Mouse (Mus musculus): ENCODE results near the gene Gm48552. TPM values are rescaled to one million over a fixed set of nuclear protein-coding genes. Genes with fewer than 3 reads are reported as not detected.
A peak's percentile ranks its signal among the peaks of the same experiment; 100 is the strongest.

The Gm48552 gene
- total and polyA plus RNA-seq, 3 experiments, result 0.46 to 1.1 (median 0.98) TPM

- peaks cover 7 to 37% of the 10 kb centered on the region in 2 experiments for H3K4me1 ChIP-seq (ENCODE audit: control insufficient read depth in 1 of 2, insufficient read depth in 2 of 2)
- no peaks in the 10 kb centered on the region for H3K9me3 ChIP-seq (replicated peaks; ENCODE audit: low read length)
- peaks cover 20 to 37% of the 10 kb centered on the region in 2 experiments for H3K36me3 ChIP-seq (replicated peaks in 1 of 2; ENCODE audit: control insufficient read depth in 1 of 2, insufficient read depth in 1 of 2, low read length in 1 of 2)
- no peak overlapping the region for H3K27ac ChIP-seq (ENCODE audit: insufficient read depth, low read depth)
- in situ Hi-C loops (cut with MboI; ENCODE audit: low pct_ligation_motif_present, low pct_unique_long_range_greater_than_20kb, low sequenced_read_pairs), result no loop called here
- H3K79me2 ChIP-seq (replicated peaks; ENCODE audit: control insufficient read depth, extremely low read depth, insufficient read depth, poor library complexity, severe bottlenecking), result no peaks in the 10 kb centered on the region
- H3K9ac ChIP-seq (ENCODE audit: insufficient read depth, low read depth), result peak overlapping the region; percentile 80; the same call in 1 of the 2 replicates
- dilution Hi-C loops (cut with MboI; ENCODE audit: extremely low pct_ligation_motif_present, extremely low pct_unique_long_range_greater_than_20kb, low sequenced_read_pairs), result no loop called here
- DNase-seq (ENCODE audit: extremely low read depth), result peak; percentile 70
- H3K4me3 ChIP-seq (replicated peaks in 1 of 3; ENCODE audit: low read depth in 2 of 3, low read length in 2 of 3, poor library complexity in 1 of 3), result peak overlapping the region; percentile 74 to 89 (median 80)
- H3K4me2 ChIP-seq (ENCODE audit: insufficient read depth, low read depth, poor library complexity, severe bottlenecking), result peak overlapping the region; percentile 89
- TF ChIP-seq MAFK (IDR thresholded peaks at IDR 0.05; ENCODE audit: insufficient replicate concordance, low read length), result no peak
- TF ChIP-seq BHLHE40 (IDR thresholded peaks at IDR 0.05; ENCODE audit: low read depth, low read length), result no peak
- TF ChIP-seq EP300 (IDR thresholded peaks at IDR 0.05; ENCODE audit: low read length), result no peak
- TF ChIP-seq USF1 (IDR thresholded peaks at IDR 0.05; ENCODE audit: low read depth, low read length), result no peak
- no peak for TF ChIP-seq MYC (IDR thresholded peaks at IDR 0.05; ENCODE audit: low read depth, low read length)
- TF ChIP-seq JUND (conservative IDR thresholded peaks at IDR 0.05; ENCODE audit: low read depth, low read length), result no peak
- no peak for TF ChIP-seq NRF1 (IDR thresholded peaks at IDR 0.05; ENCODE audit: low read depth, low read length)
- TF ChIP-seq RCOR1 (conservative IDR thresholded peaks at IDR 0.05; ENCODE audit: low read depth, low read length), result no peak
- no peak for TF ChIP-seq GABPA (IDR thresholded peaks at IDR 0.05; ENCODE audit: insufficient replicate concordance, low read depth, low read length)
- no peak for TF ChIP-seq MAX (IDR thresholded peaks at IDR 0.05; ENCODE audit: low read length)
- TF ChIP-seq POLR2AphosphoS2 (IDR thresholded peaks at IDR 0.05; ENCODE audit: low read depth, low read length), result no peak
- no peak for TF ChIP-seq E2F4 (IDR thresholded peaks at IDR 0.05; ENCODE audit: insufficient replicate concordance, low read depth, low read length)
- TF ChIP-seq JUN (IDR thresholded peaks at IDR 0.05; ENCODE audit: insufficient read depth, low read depth, low read length), result no peak
- no peak for TF ChIP-seq TBP (conservative IDR thresholded peaks at IDR 0.05; ENCODE audit: low read depth, low read length)
- no peaks in the 10 kb centered on the region for H3K27me3 ChIP-seq (replicated peaks)
These were observed 39.7 kb upstream of the Gm48552 start for GRCm38 (mm10) chr10:81349146-81349545.

DNA sequence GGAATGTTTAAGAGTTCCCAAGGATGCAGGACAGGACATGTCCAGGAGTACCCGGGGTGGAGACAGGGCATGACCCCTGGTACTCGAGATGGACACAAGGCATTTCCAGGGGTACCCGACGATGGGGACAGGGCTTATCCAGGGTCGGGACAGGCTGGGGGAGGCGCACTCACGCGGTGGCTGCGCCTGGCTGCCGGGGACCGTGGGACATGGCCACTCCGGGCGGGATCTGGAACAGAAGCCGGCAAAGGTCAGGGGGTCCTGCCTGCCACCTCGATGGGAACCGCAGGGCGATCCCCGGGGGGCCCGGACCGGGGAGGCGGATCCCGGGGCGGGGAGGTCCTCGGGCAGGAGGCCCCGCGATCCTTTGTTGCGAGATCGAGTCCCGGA, 38.8 kb upstream of the Gm48552 start:
- Histone ChIP-seq H3K27ac (ENCODE audit: insufficient read depth, low read depth) (0 out of 2 replicates have a peak overlapping the region, but pooled peaks have one; percentile 2), H3K4me2 (ENCODE audit: insufficient read depth, low read depth, poor library complexity, severe bottlenecking) (peak overlapping the region; percentile 89), H3K79me2 (replicated peaks; ENCODE audit: control insufficient read depth, extremely low read depth, insufficient read depth, poor library complexity, severe bottlenecking) (no peaks in the 10 kb centered on the region), H3K27me3 (replicated peaks) (no peaks in the 10 kb centered on the region), H3K4me1 (ENCODE audit: control insufficient read depth in 1 of 2, insufficient read depth in 2 of 2) (peaks cover 7 to 36% of the 10 kb centered on the region in 2 experiments), H3K9ac (ENCODE audit: insufficient read depth, low read depth) (peak overlapping the region; percentile 80), H3K4me3 (replicated peaks in 1 of 3; ENCODE audit: low read depth in 2 of 3, low read length in 2 of 3, poor library complexity in 1 of 3) (peak overlapping the region; percentile 74 to 89 (median 80)), H3K9me3 (replicated peaks; ENCODE audit: low read length) (no peaks in the 10 kb centered on the region), H3K36me3 (replicated peaks in 1 of 2; ENCODE audit: control insufficient read depth in 1 of 2, insufficient read depth in 1 of 2, low read length in 1 of 2) (peaks cover 20 to 37% of the 10 kb centered on the region in 2 experiments)
- TF ChIP-seq NRF1 (IDR thresholded peaks at IDR 0.05; ENCODE audit: low read depth, low read length), result no peak
- DNase-seq (ENCODE audit: extremely low read depth), result no peak
- dilution Hi-C loops (cut with MboI; ENCODE audit: extremely low pct_ligation_motif_present, extremely low pct_unique_long_range_greater_than_20kb, low sequenced_read_pairs) (no loop called here), in situ Hi-C loops (cut with MboI; ENCODE audit: low pct_ligation_motif_present, low pct_unique_long_range_greater_than_20kb, low sequenced_read_pairs) (loop anchor here (10.0 kb wide), 1 partner anchor 155 kb away; no protein-coding TSS in a partner anchor)
